Mouse (Mus musculus) liver, embryonic 14.5 days (tissue): ENCODE measurements around the gene Prss30.

Experiments
- CTCF ChIP-seq: IDR thresholded peaks from 2 replicates; pipeline ENCODE4 v1.5.1; 2016; ENCODE audit warnings: antibody characterized with exemption, low read depth, control low read depth
- EP300 ChIP-seq: IDR thresholded peaks from 2 replicates; pipeline ENCODE4 v1.6.1; 2016; ENCODE audit warnings: antibody characterized with exemption, low read depth

GRCm38 (mm10) chr17:24014433-24014965 is 34.1 kb upstream of the Prss30 start:
- TF ChIP-seq EP300 (no peak), CTCF (no peak)
